Mouse (Mus musculus) frontal cortex, adult 2 months (tissue): Measurements from ENCODE around the gene Taz. TPM values are rescaled to one million over a fixed set of nuclear protein-coding genes. Genes with fewer than 3 reads are reported as not detected.

Experiments used
- DNase-seq, 2 experiments: peaks; one replicate each; pipeline ENCODE4 v3.0.0; 2022; ENCODE audit warnings: low spot score in 1 of 2; ENCODE audit errors: extremely low spot score in 1 of 2
- polyA plus RNA-seq: library from polyadenylated mRNA; depleted of rRNA; stranded (reverse); fragments of >200 nt; gene quantifications from 2 replicates; pipeline ENCODE4 v1.2.3, GENCODE M21; 2012; rRNA removed

Gene Taz
- 95.1 and 109 TPM in 2 replicates for polyA plus RNA-seq

DNA sequence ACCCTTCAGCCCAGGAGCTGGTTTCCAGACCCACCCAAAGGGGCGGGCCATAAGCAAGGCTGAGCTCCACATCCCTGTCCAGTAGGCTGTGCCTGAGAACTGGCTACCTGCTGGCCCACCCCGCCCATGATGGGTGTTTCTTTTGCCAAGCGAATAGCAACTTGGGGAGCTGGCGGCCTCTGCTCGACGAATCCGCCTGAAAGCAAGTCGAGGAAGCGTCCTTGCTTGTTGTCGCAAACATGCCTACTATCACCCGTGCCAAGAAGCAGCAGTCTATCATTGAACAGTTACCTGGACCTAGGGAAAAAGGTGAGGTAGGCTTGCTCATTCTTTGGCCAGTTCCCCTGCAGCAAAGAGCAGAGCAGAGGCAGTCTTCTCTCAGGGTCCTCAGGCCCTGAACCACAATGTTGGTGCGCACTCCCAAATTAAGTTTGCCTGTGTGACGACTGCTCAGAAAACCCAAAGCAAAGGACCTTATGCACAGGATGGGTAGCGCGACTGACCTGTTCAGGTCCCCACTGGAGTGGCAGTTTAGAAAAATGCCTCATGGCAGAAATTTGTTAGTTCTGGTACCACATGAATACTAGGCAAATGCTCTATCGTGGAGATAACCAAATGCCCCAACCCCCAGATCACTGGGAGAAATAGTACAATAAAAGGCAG is at the start of gene Taz, which contains the start of gene Dnase1l1:
Gene Taz (plus strand): TSS at position 181 of the 663 bp plus-strand sequence.
Gene Dnase1l1 (minus strand): TSS at position 606 of the 663 bp plus-strand sequence.
- peak; percentile 22 to 57 for DNase-seq

DNA sequence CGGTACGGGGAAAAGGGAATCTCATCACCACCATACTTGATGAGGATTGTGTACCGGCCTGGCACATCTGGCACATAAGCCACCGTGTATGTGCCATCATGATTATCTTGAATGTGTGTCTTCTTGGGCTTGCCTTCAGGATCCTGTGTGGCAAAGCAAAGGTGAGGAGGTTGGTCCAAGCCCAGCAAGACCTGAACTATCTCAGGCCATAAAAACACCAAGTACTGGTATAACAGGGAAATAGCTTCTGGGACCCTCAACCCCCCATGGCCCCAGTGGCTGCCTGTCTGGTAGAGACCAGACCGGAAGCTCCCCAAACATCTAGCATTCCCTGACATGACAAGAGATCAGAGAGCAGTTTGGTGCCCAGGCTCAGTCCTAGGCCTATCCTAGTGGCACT is 48.5 kb upstream of the Taz start:
- no peak for DNase-seq

DNA sequence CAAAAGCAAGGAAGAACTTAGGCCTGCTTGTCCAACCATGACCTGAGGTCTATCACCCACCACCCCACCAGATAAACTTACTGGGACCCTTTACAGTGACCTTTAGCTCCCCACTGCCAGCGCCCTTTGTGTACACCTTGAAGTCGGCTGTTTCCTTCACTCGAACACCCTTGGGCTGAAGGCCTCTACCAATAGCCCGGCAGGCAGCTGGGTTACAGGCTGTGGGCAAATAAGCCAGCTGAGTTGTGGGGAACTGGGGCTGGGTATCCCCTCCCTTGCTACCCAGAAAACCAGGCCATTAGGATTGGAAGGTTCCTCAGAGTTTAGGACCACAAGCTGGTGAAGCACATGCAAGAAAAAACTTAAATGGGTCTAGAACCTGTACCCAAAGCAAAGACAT is 41.4 kb upstream of the Taz start:
- DNase-seq = no peak

DNA sequence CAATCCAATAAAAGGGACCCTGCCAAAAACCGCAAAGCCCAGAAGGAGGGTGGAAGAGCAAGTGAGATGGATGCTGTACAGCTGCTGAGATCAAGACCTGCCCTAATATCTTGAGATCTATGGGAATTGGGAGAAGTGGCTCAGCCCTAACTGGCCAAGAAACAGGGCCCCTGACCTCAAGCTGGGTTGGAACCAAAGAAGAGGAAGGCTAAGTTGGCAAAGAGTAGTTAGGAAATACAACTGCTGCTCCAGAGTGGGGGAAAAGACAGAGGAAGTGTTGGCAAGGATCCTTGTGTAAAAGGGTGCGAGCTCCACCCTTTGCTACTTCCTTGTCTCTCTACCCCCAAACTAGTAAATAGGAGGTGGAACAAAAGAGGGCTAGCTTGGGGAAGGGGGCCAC is 38.3 kb upstream of the Taz start:
- DNase-seq = no peak

DNA sequence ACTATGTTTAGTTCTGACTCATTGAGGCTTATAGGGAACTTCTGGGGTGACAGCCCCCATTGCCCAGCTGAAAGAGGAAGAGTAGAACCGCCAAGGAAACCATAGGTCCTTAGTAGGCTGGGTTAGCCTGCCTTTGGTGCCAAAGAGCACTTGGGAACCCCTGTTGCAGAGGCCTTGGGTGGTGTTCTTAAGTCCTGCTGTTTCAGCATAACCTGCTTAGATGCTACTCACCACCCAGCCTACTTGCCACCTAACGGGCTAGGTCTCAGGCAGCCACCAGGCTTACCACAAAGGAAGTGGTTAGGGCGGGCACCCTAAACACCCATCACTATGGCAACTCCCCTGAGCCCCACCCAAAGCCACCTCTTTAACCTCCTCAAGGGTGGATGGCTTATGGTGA is 37.9 kb upstream of the Taz start:
- DNase-seq = no peak

DNA sequence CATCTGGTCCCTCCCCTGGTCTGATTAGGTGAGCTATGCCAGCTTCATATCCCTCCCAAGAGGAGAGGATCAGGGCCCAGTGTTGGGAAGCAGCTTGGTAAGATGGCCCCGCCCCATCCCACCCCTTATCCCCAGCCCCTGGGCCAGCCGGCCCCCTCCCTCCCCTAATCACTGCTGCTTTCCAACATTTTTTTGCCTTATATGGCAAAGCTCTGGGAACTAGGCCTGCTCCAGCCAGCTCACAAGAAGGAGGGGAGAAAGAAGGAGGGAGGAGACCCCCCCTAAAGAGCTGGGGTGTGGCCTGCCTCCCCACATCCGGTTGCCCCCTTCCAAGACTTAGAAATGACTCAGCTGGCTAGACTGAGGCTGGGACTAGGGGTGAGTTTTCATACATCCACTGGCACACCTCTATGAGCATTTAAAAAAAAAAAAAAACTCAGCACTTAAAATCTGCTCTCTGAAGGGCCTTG is 37.1 kb upstream of the Taz start:
- DNase-seq = no peak

DNA sequence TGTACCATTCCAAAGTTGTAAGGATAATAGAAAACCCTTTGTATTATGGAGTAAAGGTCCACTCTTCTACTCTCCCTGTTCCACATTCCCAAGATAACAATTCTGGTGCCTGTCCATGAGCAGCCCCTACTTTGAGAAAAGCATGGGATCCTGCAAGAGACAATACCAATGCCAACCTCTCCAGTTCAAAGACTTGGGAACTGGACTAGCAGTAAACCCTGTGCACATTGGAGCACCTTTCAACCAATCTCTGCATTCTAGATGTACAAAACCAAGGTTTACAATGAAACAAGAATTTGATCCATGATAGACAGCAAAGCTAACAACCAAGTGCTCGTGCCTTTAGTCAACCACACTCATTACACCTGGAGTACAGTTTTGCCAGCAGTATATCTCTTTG is 36.6 kb upstream of the Taz start:
- no peak for DNase-seq

DNA sequence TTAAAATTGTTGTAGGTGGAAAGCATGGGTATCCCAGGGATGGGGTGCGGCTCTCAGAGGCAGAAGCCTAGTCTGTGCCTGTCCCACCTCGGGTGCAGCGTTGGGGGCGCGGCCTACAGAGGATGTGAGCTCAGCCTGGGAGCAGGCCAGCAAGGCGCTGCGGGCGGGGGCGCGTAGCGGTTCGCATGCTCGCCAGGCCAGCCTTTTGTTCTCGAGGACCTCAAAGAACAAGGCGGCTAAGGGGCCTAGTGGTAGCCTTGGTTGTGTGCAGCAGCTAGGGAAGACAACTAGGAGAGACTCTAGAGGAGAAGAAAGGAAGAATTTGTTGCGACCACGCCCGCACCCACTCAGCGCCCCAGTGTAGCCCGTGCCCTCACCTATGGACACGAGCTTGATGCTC is 36.0 kb upstream of the Taz start:
- DNase-seq = peak in 1 of 2 experiments; percentile 62

DNA sequence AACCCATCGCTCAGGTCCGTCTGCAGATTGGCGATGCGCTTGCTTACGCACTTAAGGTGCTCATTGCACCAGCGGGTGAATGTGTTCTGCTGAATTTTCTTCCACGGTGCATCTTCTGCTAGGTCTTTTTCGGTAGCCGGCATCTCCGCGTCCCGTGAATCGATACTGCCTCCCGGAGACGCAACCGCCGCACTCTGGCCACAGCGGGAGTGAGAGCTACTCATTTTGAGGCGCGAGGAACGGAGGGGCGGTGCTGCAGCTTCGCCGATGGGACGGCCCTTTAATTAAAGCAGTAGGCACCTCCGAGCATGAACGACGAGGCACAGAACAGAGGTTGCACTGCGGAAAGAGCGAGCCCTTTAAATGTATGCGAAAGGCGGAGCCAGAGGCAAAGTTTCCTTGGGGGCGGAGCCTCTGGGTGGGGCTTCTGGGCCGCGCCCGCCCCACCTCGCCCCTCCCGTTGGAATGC is 35.5 kb upstream of the Taz start:
- peak; percentile 82 to 87 for DNase-seq

DNA sequence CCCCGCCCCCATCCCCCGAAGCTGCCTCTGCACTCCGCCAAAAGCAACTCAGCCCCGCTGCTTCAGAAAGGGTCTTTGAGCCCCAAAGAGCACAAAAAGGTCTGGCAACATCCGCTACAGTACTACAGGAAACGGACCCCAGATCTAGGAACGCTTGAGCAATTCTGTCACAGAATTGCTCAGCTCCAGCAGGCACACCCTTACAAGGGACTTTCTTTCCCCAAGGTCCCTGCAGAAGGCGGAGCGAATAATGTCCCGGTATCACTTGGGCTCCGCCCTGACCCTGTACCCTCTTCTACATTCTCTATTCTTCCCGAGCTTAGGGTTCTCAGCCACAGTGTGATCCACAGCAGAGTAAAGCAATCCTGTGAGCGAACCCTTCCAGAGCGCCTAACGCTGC is 35.0 kb upstream of the Taz start:
- DNase-seq = no peak

DNA sequence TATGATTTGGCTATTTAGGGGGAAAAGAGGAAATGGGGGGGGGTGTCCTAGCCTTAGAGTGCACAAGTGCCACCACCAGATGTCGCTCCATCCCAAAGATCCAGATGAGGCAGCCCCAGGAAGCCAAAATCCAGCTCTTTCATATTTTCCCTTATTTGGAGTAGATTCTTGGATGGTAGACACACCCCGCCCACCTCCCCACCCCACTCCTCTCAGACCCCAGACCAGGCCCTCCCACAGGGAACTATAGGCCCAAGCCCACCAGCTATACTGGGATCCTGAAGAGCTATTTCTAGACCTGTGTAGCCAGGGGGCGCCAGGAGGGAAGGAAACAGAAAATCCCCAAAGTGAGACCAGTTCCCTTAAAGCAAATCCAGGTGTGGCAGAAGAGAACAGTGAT is 33.1 kb upstream of the Taz start:
- peak in 1 of 2 experiments; percentile 63 for DNase-seq

DNA sequence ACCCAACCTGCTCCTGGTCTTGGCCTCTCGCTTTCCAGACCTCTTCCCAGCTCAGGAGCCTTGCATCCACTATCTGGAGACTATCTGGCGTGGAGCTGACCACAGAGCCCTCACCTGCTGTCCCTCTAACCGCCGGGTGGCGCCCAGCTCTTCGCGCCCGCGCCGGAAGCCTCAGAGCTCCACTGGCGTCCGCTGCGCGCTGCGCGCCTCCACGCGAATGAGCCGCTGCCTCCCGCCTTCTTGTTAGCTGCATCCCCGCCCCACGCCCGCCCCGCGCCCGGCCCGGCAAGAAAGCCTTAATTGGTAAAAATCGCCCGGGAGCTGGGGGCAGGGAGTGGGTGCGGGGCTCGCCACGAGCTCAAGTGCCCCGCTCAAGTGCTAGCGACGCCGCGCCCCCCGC is 32.1 kb upstream of the Taz start, which contains the start of gene Flna:
Gene Flna (minus strand): TSS at position 206 of the 400 bp plus-strand sequence.
- DNase-seq = peak in 1 of 2 experiments; percentile 64

DNA sequence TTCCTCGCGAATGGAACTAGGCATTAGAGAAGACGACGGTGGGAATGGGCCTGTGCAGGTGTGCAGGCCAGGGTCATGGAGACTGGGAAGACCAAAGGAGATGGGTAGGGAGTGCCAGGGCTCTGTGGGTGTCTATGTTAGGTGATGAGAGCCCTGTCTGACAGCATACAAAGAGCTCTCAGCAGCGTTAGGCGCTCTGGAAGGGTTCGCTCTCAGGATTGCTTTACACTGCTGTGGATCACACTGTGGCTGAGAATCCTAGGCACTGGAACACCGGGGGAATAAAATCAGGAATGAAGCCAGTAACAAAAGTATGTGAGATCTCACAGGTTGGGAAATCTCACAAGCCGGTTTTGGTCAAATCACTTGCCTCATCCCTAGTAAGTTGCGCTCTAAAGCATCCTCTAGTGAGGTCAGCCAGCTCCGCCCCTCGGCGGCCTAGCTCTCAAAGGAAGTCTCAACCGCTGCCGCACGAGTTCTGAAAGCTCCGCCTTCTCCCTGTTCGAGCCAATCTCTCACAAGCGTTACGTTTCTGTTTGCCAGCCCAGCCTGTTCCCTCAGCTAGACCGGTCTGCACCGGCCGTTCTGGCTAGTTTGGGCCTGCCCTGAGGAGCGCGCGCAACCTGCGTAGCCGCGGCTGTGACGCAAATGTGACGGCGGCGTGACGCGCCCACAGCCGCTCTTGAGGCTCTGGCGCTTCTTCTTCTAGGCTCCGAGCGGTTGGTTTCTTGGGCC is 27.4 kb upstream of the Taz start, which contains the start of gene Emd:
Gene Emd (plus strand): TSS at position 535 of the 735 bp plus-strand sequence.
- peak; percentile 86 to 88 for DNase-seq

DNA sequence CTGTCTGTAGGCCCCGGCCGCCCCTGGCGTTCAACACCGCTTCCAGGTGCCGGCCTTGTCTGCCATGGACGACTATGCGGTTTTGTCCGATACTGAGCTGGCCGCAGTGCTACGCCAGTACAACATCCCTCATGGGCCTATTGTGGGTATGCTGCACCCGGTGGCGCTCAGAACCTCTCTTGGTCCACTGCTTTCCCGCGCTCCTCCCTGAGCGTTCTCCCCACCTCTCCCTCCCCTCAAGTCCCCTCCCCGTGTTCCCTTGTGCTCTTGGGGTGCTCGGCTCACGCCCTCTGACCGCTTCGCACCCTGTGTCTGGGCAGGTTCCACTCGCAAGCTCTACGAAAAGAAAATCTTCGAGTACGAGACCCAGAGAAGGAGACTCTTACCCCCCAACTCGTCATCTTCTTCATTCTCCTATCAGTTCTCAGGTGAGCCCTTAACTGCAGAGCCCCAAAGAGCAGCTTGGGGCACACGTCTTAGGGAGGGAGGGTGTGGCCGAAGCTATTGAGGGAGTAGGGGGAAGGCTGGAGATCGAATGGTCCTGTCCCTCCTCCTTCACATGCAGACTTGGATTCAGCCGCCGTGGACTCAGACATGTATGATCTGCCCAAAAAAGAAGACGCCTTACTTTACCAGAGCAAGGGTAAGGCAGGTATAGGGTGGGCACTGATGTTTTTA is 26.7 kb upstream of the Taz start:
- no peak for DNase-seq

DNA sequence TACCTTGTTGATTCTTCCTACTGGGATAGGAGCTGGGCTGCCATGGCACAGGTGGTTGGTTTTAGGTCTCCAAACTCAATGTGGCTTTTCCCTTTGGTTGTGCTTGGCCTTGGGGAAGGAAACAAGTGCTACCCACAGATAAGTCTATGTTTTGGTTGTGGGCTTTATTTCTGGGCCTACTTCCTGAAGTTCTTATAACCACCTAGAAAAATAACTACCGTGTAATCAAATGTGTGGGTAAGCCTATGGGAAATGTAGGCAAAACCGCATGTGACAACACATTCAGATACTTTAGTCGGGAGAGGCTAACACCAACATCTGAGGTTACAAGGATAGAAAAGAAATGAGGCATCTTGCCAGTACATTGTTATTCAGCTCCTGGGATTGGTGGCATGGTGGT is 24.0 kb upstream of the Taz start:
- DNase-seq = no peak

DNA sequence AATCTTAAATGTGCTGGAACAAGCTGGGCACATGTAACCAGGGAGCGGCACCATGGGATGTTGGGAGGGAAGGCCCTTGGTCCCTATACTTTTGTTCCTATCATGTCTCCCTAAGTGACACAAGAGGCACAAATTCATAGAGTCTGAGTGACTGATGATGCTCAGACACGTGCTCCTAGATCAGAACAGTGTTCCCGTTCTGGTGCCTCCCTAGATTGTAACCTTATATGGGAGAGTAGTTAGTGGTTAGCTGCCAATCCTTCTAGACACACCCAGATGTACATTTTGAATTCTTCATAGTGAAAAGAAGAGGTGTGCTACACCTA is 12.0 kb upstream of the Taz start:
- no peak for DNase-seq

DNA sequence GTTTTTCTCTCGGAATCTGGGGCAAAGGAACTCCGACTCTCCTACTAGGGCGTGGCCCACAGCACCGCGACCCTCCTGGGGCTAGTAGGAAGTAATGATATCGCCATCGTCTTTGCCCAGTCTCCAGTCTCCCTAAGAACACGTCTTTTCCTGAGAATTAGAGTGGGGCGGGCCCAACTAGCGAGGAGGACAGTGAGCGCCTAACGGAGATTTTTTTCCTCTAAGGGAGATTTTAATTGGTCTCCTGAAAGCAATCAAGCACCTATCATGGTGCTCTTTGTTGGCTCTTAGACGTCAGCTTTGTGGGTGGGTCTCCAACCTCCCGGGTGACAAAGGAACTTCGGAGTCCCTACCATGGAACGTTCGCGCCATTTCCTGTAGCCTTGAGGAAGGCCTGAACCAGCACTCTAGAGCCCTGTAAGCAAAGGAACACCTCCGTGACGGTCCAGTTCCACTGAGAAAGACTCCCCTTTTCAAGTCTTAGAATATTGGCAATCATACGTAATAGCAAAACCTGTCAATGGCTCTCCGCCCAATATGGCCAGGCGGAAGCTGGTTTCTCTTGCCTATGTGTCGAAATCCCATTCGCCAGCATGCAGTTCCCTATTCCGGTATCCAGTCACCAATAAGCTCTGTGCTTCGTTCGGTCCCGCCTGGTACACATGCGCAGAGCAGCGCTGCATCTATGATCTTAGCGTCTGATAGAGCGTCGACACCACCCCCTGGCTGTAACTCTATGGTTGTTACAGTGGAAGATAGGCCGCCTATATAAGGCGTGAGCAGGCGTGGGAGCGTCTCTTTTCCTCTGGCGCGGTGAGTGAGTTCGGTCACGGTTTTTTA is 11.4 kb upstream of the Taz start, which contains the start of gene Rpl10:
Gene Rpl10 (plus strand): TSS at position 751 of the 840 bp plus-strand sequence.
- peak; percentile 93 to 94 for DNase-seq

DNA sequence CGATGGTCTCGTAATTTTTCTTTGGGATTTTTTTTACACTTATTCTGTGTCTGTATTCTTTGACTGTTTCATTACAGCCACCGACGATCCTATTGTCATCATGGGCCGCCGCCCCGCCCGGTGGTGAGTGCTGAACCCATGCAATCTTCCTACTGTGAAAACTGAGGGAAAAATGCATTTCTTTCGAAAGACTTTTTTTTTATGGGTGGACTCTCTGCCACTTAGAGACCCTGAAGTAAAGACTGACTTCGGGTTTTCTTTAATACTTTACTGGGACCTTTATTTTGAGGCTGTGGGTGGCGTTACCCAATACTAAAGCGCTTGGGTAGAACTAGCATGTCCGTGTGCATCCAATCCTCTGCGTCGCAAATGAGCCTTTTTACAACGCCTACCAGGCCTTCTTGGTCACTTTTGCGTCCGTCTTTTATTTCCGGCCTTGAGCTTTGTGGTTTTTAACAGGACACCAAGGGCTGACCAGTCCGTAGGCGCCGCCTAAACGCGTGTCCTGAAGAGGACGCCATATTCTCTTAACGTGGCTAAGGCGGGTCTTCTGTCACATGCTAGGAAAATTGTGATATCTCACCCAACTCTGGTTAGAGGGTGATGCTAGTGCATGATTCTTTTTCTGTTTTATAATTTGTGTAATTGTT is 10.7 kb upstream of the Taz start:
- no peak for DNase-seq

DNA sequence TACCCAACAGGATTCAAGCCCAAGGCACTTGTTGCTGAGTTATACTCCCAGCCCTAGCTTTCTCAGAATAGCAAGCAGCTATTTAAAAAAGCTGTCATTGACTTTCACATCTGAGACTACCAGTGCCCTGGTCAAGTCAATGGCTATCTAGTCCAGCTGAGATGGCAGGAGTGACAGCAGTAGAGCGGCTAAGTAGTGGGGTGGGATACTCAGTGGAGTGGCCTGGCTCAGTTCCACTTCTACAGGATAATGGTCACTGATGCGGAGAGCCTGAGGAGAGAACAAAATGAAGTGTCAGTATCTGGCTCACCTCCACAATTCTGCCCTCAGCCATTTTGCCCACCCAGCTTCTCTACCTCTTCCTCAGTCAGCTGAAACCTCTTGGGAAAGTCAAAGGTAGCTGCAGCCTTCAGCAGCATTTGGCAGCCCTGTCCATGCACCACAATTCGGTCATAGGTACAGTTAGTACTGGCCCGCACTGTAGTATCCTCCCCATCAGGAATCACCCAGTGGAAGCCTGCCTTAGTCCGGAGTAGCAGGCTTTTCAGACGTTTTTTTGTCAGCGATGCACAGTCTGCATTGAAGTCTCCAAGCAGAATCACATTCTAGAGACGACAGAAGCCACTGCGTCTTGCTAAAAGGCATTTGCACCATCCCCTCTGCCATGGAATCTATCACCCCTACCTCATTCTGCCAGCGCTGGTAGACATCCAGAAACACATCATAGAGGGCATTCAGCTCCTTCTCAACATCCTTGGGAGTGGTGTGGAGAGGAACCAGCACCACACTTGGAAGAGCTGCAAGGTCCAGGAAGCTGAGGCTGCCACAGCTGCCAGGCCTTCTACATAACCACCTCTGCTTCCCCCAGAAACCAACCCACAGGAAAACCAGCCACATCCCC is 8.0 kb upstream of the Taz start:
- DNase-seq = no peak
